Mouse (Mus musculus) layer of hippocampus, adult 18-20 months (tissue): ENCODE measurements around the gene Cenpm. TPM values are rescaled to one million over a fixed set of nuclear protein-coding genes. Genes with fewer than 3 reads are reported as not detected.
"Not testable (repeated sequence)": the region's sequence is repeated elsewhere in the genome, so short reads cannot be mapped to it uniquely, and the experiment has no call there.

ENCODE experiments used
- DNase-seq, 2 experiments: peaks; one replicate each; pipeline ENCODE4 v3.0.0; 2022; ENCODE audit warnings: low spot score in 2 of 2
- total RNA-seq, 2 experiments: library from RNA; stranded (reverse); gene quantifications; 2 replicates each; pipeline ENCODE4 v1.2.3; 2021

Cenpm gene
- total RNA-seq, 2 experiments from 2014 or later: 2.5 to 3.1 TPM

DNA sequence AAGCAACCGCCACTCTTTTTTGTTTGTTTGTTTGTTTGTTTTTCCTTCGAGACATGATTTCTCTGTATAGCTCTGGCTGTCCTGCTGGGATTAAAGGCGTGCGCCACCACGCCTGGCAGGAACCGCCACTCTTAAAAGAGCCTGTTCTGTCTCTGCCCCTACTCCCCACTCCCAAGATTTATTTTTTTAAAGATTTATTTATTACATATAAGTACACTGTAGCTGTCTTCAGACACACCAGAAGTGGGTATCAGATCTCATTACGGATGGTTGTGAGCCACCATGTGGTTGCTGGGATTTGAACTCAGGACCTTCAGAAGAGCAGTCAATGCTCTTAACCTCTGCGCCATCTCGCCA lies 235 bp upstream of the Cenpm start:
- DNase-seq: not testable (repeated sequence)

DNA sequence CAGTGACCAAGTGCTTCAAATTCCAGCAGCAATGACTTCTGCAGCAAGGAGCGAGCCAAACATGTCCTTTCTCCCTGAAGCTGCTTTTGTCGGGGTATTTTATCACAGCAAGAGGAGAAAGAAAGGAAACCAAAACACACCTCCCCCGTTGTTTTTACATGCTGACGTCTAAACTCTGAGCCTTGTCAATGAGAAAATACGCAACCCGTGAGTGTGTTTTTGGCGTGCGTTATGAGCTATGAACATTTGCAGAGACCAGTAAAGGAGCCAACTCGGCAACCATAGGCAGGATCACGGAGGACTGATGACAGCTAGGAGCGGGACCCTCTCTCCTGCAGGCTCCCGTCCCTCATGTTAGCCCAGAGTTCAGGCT lies 820 bp downstream of the Cenpm start:
- DNase-seq: no peak

DNA sequence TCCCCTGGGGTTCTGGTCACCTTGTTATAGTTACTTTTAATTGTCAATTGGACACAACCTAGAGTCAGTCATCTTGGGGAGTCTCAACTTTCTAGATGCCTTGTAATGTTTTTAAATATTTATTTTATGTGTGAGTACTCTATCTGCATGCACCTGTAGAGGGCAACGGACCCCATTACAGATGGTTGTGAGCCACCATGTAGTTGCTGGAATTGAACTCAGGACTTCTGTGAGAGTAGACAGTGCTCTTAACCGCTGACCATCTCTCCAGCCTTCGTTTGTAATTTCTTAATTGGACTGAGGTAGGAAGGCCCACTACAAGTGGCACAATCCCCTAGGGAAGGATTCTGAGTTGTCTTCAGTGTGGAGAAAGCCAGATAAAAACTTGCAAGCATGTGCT lies 1.2 kb downstream of the Cenpm start:
- no peak for DNase-seq

DNA sequence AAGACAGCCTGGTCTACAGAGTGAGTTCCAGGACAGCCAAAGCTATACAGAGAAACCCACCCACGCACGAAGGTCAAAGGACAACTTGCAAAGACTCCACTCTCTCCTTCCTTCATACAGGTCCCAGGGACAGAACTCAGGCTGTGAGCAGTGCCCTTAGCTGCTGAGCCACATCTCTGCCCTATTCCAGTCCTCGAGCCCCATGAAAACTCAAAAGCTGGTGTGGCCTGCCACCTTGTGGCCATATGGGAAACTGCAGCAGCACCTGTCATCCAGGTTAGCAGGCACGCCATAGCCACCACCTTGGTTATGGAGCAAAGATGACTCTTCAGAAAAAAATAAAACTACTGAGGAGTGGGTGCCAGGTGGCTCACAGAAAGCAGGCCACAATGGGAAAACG lies 8.0 kb downstream of the Cenpm start:
- peak; percentile 71 to 88 for DNase-seq

DNA sequence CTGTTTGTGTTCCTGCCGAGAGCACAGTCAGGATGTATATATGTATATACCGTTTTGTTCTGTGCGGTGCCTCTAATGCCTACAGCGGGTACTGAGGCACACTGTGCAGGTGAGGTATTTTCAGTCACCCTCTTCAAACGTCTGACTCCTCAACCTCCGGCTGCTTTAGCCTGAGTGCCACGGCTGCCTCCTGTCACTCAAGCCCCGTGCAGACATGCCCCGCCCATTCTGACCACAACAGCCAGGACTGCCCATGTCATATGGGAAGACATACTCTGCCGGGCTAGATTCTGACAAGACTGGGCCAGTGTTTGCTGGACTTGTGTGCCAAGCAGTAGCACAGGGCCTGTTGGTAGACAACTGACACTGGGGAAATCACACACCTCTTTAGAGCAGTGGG lies 8.9 kb downstream of the Cenpm start:
- DNase-seq: no peak

DNA sequence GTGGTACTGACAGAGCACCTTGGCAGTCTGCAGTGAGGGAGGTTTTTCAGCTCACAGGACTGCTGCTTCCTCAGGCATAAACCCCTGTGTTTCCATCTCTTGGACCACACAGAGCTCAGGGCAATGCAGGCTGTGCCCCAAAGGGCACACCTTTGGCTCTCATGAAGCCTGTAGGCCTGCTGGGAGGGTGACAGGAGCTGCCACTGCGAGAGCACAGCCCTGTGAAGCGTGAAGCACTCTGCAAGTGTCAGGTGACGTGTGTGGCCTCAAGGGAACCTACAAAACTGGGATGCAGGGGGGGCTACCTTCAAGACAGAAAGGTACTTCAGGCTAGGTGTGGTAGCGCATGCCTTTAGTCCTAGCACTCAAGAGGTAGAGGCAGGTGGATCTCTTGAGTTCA lies 11.9 kb downstream of the Cenpm start:
- no peak for DNase-seq

DNA sequence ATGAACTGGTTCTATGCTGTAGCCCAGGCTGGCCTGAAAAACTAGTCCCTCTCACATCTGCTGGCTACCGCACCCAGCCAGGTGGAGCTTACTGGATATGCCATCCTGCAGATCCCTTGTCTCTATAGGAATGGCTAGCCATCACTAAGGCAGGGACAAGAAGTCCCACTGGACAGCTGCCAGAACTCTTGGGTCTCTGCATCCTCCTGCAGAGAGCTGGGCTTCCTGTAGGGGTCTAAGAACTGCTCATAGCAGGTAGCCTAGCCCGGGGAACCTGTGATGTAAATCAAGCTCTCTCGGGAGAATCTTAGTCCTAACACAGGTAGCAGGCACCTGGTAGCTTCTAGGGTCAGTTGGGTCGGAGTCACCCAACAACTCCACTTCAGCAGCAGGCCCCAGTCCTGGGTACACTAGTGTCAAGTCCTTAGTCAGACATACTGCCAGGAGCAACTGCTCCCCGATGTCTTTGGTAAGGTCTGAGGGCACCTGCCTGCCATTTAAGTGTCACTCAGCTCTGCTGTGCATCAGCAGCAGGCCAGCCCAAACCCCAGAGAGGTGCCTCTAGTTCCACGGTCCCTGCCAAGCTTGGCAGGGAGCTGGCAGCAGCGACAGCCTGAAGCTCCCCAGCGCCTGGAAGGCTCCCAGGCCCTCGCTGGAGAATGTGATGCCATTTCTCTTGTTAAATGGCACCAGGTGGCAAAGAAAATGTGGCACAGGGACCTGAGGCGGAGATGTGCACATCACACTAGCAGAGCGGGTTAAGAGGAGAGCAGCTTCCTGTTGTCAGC lies 12.8 kb downstream of the Cenpm start:
- peak; percentile 45 to 54 for DNase-seq

DNA sequence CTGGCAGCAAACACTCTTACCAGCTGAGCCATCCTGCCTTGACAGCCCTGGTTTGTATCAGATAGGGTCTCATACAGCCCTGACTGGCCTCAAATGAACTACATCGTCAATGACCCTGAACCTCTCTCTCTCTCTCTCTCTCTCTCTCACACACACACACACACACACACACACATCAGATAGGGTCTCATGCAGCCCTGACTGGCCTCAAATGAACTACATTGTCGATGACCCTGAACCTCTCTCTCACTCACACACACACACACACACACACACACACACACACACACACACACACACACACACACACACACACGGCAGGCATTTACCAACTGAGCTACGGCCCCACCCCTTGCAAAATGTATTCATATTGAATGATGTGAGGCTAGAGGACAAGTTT lies 13.4 kb downstream of the Cenpm start:
- no peak for DNase-seq

DNA sequence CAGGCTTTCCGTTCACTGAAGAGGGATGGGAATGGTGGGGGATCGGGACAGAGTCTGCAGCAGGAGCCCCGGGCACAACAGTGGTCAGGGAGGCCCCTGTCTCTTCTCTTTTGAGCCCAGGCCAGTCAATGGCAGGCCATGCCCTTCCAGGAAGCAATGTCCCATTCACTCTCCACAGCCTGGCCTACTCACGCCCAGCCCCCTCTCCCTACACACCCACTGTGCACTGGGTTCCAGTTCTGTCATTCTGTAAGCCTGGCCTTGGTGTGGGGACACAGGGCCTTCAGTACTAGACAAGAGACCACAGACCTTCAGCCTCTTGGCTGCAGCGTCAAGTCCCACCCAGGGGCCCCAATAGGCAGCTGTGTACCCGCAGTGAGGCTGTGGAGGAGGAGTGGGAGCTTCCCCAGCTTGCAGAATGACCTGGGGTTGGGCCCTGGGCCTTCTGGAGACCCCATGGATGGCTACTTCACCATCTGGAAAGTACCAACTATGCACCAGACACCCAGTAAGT lies 14.4 kb downstream of the Cenpm start:
- no peak for DNase-seq

DNA sequence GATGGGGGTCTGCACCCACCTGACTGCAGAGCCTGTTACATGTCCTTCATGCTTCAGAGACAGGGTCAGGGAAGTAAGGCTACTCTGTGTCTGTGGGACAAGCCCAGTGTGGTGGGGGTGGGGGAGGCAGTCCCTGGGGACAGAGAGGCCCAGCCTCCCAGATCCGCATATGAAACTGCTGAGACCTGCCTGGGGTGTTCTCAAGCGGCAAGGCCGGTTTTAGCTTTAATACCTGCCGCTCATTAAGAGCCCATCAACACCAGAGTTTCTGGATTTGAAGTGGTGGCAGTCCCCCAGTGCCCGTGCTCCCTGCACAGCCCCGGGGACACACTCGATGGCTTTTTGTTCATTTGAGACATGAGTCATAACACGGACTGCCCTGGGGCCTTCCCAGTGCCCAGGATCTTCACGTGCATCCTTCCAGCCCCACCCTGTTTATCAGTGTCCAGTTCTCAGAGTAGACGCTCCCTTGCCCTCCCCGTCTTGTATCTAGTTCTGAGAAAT lies 15.0 kb downstream of the Cenpm start:
- no peak for DNase-seq

DNA sequence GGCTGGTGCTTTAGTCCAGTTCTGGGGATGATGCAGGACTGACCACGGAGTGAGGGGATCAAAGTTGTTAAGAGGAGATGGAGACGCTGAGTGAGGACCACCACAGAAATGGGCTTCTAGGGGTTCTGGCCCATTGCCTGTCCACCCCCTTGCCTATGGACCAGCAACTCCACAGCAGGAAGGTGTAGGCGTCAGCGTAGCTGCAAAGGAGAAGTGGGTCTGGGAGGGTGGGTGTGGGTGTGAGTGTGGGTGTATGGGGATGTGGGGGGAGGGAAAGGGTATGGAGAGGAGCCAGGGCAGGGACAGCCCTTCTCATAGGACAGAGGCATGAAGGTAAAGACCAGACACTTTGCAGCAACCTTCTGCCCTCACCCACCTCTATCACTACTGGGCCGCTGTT lies 18.8 kb downstream of the Cenpm start:
- DNase-seq: no peak

DNA sequence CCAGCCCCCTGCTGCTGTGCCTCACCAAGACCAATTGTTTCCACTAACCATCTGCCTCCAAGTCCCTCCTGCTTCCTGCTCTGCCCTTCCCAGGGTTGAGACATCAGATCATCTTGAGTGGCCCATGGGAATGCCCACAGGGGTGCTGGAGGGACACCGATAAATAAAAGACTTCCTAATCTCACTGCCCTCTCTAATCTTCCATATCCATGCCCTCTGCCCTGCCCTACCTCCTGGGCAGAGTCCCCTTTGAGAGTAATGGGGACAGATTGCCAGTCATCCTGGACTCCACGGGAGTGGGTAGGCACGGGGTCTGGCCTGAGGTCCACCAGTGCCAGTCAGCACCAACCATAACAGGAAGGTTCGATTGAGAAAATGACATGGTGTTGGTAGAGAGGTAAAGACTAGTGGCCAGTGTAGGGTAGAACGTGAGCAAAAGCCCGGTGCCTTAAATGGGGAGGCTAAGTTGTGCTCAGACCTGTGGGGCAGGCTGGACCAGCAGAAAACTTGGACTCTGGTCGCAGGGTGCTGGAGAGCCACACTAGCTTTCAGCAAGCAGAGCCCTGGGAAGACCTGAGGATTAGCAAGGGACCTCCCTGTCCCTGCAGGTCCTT lies 19.8 kb downstream of the Cenpm start:
- DNase-seq: no peak

DNA sequence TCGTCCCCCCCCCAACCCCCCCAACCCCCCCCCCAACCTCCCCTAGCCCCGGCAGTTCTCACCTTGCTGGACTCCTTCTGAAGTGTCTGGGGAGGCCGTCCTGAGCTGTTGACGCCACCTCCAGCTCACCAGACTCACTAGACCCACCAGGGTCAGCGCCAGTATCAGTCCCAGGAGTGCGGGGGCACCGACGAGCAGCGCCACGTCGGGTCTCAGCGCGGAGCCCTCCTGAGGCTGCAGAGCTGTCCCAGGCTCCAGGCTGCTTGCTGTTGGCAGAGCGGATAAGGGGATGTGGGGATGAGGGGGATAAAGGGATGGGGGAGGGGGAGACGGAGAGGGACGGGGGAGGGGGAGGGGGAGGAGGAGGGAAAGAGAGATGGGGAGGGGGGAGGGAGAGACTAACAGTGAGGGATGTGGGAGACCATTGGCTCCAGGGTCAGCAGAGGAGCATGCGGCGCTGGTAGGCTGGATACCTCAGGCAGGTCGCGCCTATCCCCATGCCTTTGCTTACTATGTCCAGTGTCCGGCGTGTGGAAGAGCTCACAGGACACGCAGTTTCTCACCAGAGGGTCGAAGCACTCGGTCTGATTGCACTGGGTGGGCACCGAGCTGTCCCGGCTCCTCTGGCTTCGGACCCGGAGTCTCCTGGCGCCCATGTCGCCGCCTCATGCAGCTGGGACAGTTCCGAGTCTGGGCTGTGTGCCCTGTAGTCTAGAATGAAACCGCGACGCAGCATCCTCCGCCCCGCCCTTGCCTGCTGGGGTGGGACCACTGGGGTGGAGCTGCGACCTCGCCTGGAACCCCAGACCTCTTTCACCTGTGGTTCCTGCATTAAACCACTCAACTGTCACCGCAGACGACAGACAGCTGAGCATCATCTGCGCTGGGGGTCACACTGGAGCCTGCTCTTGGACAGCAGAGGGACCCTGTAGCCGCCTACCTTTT lies 20.6 kb downstream of the Cenpm start, which contains the start of gene Tnfrsf13c:
Gene Tnfrsf13c, minus strand, starts transcription at position 713 of the 945 bp plus-strand sequence.
- no peak for DNase-seq

DNA sequence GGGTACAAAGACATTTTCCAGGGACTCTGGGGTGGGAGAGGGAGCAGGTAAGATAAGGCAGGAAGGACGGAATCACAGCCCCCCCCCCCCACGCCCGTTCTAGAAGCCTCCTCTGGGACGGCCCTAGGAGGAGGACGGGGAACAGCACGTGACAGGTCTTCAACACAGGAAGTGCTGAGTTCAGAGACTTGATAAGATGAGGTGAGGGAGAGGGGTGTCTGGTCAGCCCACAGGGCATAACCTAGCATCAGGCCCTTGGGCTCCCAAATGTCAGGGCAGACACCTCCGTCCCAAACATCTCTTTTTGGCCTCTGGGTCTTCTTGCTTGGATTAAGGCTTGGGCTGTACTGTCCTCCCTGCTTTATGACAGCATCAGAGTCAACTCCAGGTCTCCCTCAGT lies 21.3 kb downstream of the Cenpm start:
- no peak for DNase-seq

DNA sequence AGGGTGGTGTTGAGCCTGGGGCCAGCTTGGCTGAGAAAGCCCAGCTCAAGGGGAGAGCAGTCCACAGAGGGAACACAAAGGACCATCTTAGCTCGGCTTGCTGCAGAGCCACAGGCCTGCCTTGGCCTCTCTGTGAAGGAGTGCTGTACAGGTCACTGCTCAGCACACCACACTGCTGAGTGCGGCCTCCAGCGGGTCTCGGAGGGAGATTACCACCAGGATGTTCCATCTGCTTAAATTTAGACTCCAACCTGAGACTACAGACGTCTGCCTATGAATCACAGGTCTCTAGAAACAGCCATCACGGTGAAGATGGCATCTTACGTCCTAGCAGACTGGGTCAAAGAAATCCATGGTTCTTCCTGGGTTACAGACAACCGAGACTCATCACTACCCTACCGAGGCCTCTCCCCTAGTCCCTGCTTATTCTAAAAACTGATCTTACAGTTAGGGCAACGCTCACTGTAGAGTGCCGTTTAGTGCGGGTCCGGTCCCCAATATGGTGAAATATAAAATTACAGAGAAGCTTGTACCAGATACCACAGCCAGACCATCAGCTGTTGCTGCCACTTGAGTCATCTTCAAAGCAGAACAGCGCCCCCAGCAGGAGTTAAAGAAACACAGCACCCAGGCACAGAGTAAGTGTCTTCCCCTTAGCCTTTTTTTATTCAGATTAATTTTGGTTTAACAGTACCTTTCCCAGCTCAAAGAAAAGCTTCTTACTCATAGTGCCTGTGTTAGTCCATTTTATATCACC lies 23.3 kb downstream of the Cenpm start:
- no peak for DNase-seq

DNA sequence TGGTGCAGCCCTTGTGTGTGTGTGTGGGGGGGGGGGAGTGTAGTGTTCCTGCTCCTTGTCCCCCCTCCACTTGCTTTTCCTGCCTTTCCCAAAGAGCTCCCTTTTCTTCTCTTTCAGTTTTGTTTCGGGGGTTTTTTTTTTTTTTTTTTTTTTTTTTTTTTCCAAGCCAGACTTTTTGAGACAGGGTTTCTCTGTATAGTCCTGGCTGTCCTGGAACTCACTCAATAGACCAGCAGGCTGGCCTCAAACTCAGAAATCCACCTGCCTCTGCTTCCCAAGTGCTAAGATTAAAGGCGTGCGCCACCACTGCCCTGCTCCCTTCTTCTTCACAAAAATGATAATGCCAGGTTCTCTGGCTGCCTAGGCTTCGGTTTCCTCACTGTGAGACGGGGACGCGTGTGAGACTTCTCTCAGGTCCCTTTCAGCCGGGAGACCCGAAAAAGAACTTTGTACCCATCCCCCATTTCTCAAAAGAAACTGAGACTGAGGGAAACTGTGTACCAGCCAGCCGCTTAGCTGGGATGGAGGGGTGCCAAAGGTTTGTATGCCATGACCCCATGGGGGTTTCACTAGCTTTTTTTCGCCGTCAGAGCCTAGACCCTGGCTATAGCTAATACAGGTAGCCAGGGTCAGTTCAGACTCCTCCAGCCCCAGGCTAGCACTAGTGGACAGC lies 24.4 kb downstream of the Cenpm start:
- no peak for DNase-seq

DNA sequence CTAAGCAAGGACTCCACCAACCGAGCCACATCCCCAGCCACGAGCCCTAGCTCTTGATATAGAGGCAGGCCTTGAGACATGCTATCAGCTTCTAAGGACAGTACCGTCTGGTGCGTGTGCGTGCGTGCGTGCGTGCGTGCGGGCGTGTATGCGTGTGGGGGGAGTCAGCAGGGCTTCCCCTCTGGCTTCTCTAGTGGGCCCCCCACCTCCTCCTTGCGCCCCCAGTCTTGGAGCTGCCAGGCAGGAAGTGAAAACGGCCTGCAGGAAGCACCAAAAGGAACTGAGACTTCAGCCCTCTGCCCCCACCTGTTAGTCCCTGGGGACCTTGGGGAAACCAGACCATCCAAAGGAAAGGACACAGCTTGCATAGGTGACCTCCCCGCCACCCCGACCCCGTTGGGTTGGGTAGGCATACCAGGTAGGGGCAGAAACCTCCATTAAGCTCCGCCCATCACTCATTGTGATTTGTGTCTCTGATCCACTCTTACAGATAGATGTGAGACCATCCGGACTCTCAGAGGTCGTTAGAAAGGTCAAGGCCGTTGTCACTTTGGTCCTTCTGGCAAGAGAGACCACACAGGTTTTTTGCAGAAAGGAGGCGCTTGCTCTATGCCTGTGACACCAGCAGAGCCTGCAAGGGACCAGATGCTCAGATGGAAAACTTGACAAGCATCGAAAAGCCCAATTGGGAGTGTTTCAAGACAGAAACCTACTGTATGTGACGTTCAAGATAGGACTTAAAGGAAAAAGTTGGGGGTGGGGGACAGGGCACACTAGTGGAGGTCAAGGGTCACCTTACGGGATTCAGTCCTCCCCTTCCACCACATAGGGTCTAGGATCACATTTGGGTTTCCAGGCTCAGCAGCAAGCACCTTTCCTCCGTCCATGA lies 25.5 kb downstream of the Cenpm start:
- DNase-seq: no peak

DNA sequence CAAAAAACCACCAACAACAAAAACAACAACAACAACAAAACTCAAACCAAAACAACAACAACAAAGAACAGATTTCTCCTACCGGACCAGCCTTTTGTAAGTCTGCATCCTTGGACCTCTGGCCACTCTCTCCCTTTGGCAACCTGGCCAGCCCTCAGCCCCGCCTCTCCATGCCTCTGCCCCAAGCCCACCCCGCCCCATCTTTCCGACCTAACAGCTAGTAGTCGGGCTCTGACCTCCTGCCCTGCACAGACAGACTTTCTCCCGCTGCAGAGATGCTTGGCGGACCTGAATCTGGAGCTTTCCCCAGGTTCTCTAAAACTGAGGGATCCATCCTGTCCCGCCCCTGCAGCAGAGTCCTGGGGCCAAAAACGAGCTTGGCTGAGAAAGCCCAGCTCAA lies 26.6 kb downstream of the Cenpm start:
- DNase-seq: no peak

DNA sequence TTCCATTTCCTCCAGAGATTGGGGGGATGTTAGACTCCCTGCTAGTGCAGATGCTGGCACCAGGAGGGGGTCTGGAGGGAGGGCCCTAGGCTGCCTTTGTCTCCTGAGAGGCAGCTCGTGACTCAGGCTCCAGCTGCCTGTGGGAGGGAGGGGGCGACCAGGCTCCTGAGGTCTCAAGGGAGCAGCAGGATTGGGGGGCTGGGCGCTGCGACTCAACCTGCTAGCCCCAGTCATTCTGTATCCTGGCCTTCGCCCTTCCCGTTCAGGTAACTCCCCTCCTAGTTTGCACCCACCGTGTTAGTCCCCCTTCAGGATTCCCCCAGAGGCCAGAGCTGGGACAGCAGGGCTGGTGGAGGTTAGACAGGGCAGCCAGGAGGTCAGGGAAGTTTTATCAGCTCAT lies 27.5 kb downstream of the Cenpm start:
- DNase-seq: no peak
